Mouse (Mus musculus) erythroblast, embryonic 14.5 days (primary cell): ENCODE measurements at regions not wholly inside any gene's neighbourhood (a gene's known extent, or its start where the extent isn't known, plus 50 kb on each side); places are given as distances from the start of the nearest gene placed in this dataset.
"Not testable (repeated sequence)": the region's sequence is repeated elsewhere in the genome, so short reads cannot be mapped to it uniquely, and the experiment has no call there.

ENCODE experiments used
- H3K27me3 ChIP-seq: 2 replicates; pipeline ENCODE4 v1.6.1; 2012; ENCODE audit warnings: inconsistent platforms; ENCODE audit not compliant: control insufficient read depth
- H3K36me3 ChIP-seq: 2 replicates; pipeline ENCODE4 v1.6.1; 2012; ENCODE audit warnings: mild to moderate bottlenecking, inconsistent platforms; ENCODE audit not compliant: control insufficient read depth
- H3K4me1 ChIP-seq: 2 replicates; pipeline ENCODE4 v1.6.1; 2012; ENCODE audit warnings: inconsistent platforms; ENCODE audit not compliant: control insufficient read depth
- H3K4me3 ChIP-seq: replicated peaks from 2 replicates; pipeline ENCODE3; 2012; ENCODE audit warnings: moderate library complexity, mild to moderate bottlenecking, inconsistent platforms
- H3K9me3 ChIP-seq: 2 replicates; pipeline ENCODE4 v1.6.1; 2012; ENCODE audit warnings: low read length, inconsistent platforms, mixed read lengths; ENCODE audit not compliant: control insufficient read depth
- GATA1 ChIP-seq: IDR thresholded peaks from 2 replicates; pipeline ENCODE4 v1.6.1; 2012; ENCODE audit warnings: low read length, inconsistent platforms, mixed read lengths
- TAL1 ChIP-seq: IDR thresholded peaks from 3 replicates; pipeline ENCODE4 v1.6.1; 2012; ENCODE audit warnings: low read length, inconsistent platforms, mixed read lengths

- no peak for TF ChIP-seq GATA1
- TF ChIP-seq TAL1, result no peak
- H3K36me3 ChIP-seq, result no peaks in the 10 kb centered on the region
- H3K27me3 ChIP-seq, result peaks cover 7% of the 10 kb centered on the region
- no peaks in the 10 kb centered on the region for H3K4me1 ChIP-seq
- H3K9me3 ChIP-seq, result no peaks in the 10 kb centered on the region
- no peak overlapping the region for H3K4me3 ChIP-seq
These were observed 56.8 kb downstream of the Sox1 start for GRCm38 (mm10) chr8:12451857-12452256.

- H3K4me1 ChIP-seq, H3K4me3 ChIP-seq, H3K9me3 ChIP-seq, H3K27me3 ChIP-seq, H3K36me3 ChIP-seq: not testable (repeated sequence)
These were observed 60.3 kb downstream of the Sox1 start for GRCm38 (mm10) chr8:12455376-12455775.

GRCm38 (mm10) chr8:12456326-12456725 lies 61.2 kb downstream of the Sox1 start:
- H3K4me3 ChIP-seq, result no peak overlapping the region
- H3K27me3 ChIP-seq, result no peaks in the 10 kb centered on the region; the same call in 1 of the 2 replicates
- no peak for TF ChIP-seq TAL1
- no peak for TF ChIP-seq GATA1
- no peaks in the 10 kb centered on the region for H3K4me1 ChIP-seq
- no peaks in the 10 kb centered on the region for H3K36me3 ChIP-seq
- H3K9me3 ChIP-seq, result no peaks in the 10 kb centered on the region

- H3K36me3 ChIP-seq, result no peaks in the 10 kb centered on the region
- H3K4me1 ChIP-seq, result no peaks in the 10 kb centered on the region
- H3K27me3 ChIP-seq, result no peaks in the 10 kb centered on the region; the same call in 1 of the 2 replicates
- TF ChIP-seq TAL1 (no peak), GATA1 (no peak)
- no peaks in the 10 kb centered on the region for H3K9me3 ChIP-seq
- no peak overlapping the region for H3K4me3 ChIP-seq
These were observed 61.9 kb downstream of the Sox1 start for GRCm38 (mm10) chr8:12457015-12457414.

GRCm38 (mm10) chr8:12466845-12467244 lies 71.8 kb downstream of the Sox1 start:
- TF ChIP-seq TAL1, result no peak
- TF ChIP-seq GATA1, result no peak
- Histone ChIP-seq H3K27me3 (no peaks in the 10 kb centered on the region; the same call in 1 of the 2 replicates), H3K36me3 (no peaks in the 10 kb centered on the region), H3K4me3 (no peak overlapping the region), H3K9me3 (no peaks in the 10 kb centered on the region), H3K4me1 (no peaks in the 10 kb centered on the region)

- Histone ChIP-seq H3K36me3 (no peaks in the 10 kb centered on the region), H3K27me3 (no peaks in the 10 kb centered on the region; the same call in 1 of the 2 replicates), H3K9me3 (no peaks in the 10 kb centered on the region), H3K4me1 (no peaks in the 10 kb centered on the region), H3K4me3 (no peak overlapping the region)
- TF ChIP-seq TAL1 (no peak), GATA1 (no peak)
These were observed 72.6 kb downstream of the Sox1 start for GRCm38 (mm10) chr8:12467386-12468326.

GRCm38 (mm10) chr8:12477449-12478401 lies 82.6 kb downstream of the Sox1 start:
- TF ChIP-seq GATA1, result no peak

GRCm38 (mm10) chr8:12481918-12482317 lies 86.8 kb downstream of the Sox1 start:
- Histone ChIP-seq H3K4me1 (no peaks in the 10 kb centered on the region), H3K9me3 (no peaks in the 10 kb centered on the region), H3K4me3 (no peak overlapping the region), H3K27me3 (peaks cover 29% of the 10 kb centered on the region), H3K36me3 (no peaks in the 10 kb centered on the region)
- TF ChIP-seq TAL1 (no peak), GATA1 (no peak)

More at GRCm38 (mm10) chr8:12477449-12478401, 82.6 kb downstream of the Sox1 start:
- Histone ChIP-seq H3K36me3 (no peaks in the 10 kb centered on the region), H3K4me1 (no peaks in the 10 kb centered on the region), H3K27me3 (peaks cover 39% of the 10 kb centered on the region), H3K4me3 (no peak overlapping the region), H3K9me3 (no peaks in the 10 kb centered on the region)

GRCm38 (mm10) chr8:12483551-12483950 lies 88.5 kb downstream of the Sox1 start:
- Histone ChIP-seq H3K27me3 (peaks cover 13% of the 10 kb centered on the region), H3K4me3 (no peak overlapping the region), H3K4me1 (no peaks in the 10 kb centered on the region), H3K9me3 (no peaks in the 10 kb centered on the region), H3K36me3 (no peaks in the 10 kb centered on the region)
- TF ChIP-seq GATA1, result no peak
- TF ChIP-seq TAL1, result no peak
